Comparison of ENCODE assay signal across 21 mouse cellular contexts in the genomic region with DNA sequence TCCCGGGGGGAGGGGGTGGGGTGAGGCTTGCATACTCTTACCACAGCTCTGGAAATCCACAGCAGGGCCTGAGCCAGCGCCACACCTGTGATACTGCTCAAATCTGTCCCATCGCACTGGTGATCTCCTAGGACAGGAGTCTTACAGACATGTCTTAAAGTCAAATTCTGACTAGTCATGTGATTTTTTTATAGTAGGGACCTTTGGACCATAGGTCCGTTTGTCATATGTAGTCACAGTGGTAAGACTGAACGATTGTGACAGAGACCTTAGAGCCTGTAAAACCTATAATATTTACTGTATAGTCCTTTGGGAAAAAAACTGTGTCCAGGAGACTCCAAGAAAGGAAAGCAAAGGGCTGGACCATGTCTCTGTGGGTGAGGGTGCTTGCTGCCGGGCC. TPM values are rescaled to one million over a fixed set of nuclear protein-coding genes. Genes with fewer than 3 reads are reported as not detected.
"Had no signal": no experiment of that assay in that cellular context is flagged by ENCODE, and none has a peak within 500 bp of the region (broad histone marks: within the 10 kb centered on the region; RNA-seq: fewer than 3 reads in every experiment).

No protein-coding gene starts in this region.

- H3K9me3 ChIP-seq: limb, embryonic 10.5 days; limb, embryonic 13.5 days; midbrain, embryonic 15.5 days; neural tube, embryonic 13.5 days had no signal

- ATAC-seq: inflammation-experienced regulatory T-cells, adult 6 months had no signal

- H3K36me3 ChIP-seq: midbrain, embryonic 15.5 days had no signal

- H3K9ac ChIP-seq: limb, embryonic 13.5 days; midbrain, embryonic 15.5 days had no signal

- DNase-seq: kidney, adult 18-20 months; kidney, adult 9 months; kidney, postnatal 14 days; kidney, postnatal 4 days; layer of hippocampus, adult 9-11 months; lung, adult 2 months; lung, postnatal 14 days; lung, postnatal 4 days; retina, postnatal 1 day; right cerebral cortex, postnatal 25 days; thymus, adult 2 months; thymus, postnatal 14 days; thymus, postnatal 4 days had no signal

- H3K27me3 ChIP-seq: midbrain, embryonic 15.5 days had no signal

- H3K27ac ChIP-seq: layer of hippocampus, adult 2 months; limb, embryonic 10.5 days; limb, embryonic 13.5 days; midbrain, embryonic 15.5 days; neural tube, embryonic 13.5 days; stomach, postnatal 0 days had no signal

- H3K4me3 ChIP-seq: layer of hippocampus, adult 2 months had no signal

RNA-seq across cellular contexts. Expression of a gene that starts 53.6 kb away (rescaled TPM):
- total RNA-seq: neutrophil, adult 5-6 weeks had no signal
- polyA plus RNA-seq: inflammation-experienced regulatory T-cells, adult 6 months had no signal
